Mouse (Mus musculus): ENCODE measurements around the gene Nrg3. TPM values are rescaled to one million over a fixed set of nuclear protein-coding genes. Genes with fewer than 3 reads are reported as not detected.
A peak's percentile ranks its signal among the peaks of the same experiment; 100 is the strongest.

Gene Nrg3
- total RNA-seq, 2 experiments from 2014 or later, result 59.2 to 60.6 TPM

DNA sequence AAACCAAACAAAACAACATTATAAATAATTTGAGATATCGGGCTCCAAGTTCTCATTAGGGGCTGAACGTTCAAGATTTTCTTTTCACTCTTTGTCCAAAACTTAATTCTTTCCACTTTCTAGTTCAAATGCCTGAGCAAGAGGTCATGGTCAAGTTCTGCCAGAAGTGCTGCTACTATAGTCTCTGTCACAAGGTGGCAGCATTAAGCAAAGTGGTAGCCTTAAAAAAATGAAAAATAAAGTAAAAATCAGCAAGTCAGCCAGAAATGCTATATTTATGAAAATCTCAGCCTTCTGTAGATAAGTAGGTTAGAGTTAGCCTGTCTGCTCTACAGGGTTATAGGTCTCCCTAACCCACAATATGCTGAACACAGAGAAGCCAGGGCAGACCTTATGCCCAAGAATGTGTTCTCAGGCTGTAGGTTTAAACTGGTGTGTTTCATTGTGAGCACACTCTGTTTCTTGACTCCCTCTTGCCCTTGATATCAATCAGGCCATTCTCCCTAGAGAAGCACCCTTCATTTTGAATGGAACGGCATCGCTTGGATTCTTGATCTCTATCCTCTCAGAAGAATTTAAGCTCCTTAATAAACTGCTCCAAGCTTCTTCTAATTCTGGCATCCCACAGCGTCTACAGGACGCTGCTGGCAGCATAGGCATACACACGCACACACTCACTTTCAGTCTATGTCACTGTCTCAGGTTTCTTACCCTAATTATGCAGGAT, 480.9 kb downstream of the Nrg3 start:
- DNase-seq (ENCODE audit: low spot score in 2 of 2), result peak; percentile 36 to 47

DNA sequence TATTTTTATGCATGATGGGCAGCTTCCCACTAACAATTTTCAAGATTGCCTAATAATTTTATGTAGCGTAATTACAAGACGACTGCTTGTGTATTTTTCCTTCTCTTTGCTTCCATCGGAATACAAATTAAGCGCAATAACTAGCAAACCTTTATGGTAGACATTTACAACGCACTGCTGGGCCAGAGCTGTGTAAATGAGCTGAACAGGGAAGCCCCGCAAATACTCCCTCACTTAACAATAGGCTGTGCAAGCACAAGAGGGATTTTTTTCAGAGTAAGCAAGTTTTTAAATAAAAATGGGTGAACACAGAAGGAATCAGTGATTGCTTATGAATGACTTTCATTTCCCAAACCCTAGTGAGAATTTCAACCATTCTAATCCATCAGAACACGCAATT, 513.5 kb downstream of the Nrg3 start:
- no peak for DNase-seq (ENCODE audit: low spot score in 2 of 2)

DNA sequence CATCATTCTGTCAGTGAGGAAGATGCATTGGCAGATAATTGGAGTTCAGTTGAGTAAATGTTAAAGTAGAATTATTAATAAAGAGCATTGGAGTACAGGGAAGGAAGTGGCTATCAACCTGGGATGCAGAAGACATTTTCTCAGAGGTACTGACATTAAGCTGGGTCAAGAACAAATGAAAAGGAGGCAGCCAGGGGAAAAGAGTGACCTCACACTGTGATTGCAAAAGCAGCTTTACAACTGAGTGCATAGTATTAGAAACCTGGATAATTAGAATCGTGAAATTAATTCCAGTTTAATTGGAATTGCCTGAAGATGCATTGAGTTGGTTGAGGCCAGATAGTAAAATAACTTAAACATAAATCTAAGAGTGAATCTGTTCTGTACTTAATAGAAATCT, 535.4 kb downstream of the Nrg3 start:
- no peak for DNase-seq (ENCODE audit: low spot score in 2 of 2)

DNA sequence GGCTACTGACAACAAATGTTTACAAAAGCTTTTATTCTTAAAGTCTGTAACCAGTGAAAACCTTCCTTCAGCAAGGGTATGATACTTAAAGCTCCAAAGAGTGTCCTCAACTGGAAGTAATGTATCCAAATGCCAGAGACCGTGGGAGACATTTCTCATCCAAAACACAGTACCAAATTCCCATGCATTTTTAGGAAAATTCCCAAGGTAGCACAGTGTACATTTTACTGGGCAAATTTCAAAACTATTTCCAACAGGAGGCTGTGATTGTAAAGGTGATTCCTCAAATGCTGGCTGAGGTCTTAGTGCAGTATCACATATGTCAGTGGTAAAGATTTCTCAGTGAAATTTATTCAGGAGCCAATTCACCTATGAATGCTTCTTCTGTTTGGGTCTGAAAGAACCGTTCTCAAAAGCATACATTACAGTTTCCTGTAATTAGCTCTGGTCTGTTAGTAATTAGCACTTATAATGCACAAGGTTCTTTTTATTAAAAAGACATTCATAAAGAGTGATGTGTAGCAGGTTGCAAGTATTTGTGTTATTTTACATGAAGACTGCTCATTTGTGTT, 536.3 kb downstream of the Nrg3 start:
- no peak for DNase-seq (ENCODE audit: low spot score in 2 of 2)

DNA sequence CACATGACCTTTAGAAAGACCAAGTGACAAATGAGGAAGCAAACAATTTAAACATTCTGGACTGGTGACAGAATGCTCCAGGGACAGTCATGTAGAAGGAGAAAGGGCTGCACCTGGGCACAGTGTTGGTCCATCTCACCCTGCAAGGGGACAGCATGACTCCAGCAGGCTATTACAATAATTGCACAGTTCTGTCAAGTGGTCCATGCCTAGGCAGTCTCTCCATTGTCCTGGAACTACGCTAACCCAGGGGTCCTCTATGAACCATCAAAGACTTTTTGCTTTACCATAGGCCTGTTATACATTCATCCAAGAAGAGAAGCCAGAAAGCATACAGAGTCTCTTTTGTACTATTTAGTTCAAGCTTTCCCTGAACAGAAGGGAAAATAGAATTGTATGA, 549.2 kb downstream of the Nrg3 start:
- DNase-seq (ENCODE audit: low spot score in 2 of 2), result no peak

DNA sequence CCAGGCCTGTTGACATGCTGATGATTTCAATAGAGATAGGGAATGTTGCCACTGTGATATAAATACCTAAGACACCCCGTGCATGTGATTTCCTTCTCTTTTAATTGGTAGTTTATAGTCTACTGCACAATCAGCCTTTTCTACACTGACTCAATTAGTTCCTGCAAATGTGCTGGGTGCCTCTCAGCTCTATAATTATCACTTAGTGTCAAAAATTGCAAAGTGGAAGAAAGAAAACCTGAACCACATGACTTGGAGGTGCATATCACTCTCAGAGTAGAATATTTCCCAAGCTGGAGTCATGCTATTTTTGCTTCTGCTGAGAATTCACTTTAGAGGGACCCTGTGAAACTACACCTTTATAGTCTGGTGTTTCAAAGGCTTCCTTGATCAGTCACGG, 552.1 kb downstream of the Nrg3 start:
- no peak for DNase-seq (ENCODE audit: low spot score in 2 of 2)

DNA sequence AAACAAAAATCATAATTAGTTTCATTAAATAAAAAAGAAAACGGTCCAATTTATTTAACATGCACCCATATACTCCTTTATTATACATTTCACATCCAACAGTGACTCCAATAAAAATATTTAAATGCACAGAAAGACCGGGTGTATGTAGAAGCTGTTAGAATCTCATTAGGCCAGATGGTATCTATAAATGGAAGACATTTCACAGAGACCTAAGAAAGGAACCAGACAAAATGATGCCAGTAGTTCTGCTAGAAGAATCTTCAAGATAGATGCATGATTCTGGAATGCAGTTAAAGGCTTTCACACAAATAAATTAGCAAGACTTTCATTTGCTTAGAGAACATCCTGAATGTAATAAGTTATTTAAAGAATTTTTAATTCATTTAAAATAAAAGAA, 602.3 kb downstream of the Nrg3 start:
- DNase-seq (ENCODE audit: low spot score in 2 of 2), result no peak

DNA sequence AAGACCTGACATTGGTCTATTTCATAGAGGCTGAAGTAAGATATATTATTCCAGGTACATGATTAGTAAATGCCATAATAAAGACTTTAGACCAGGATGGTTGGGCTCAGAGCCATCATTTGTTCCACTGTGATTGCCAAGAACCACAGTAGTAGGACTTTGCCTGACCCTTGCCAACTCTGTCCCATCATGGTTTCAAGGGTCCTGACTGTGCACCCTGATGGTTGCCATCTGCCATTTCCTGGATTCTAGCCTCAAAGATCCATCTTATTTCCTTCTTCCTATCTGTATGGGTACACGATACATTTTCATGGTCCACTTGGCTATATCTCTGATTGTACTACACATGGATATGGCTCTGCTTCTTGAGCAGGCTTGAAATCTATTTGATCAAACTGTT, 625.3 kb downstream of the Nrg3 start:
- no peak for DNase-seq (ENCODE audit: low spot score in 2 of 2)

DNA sequence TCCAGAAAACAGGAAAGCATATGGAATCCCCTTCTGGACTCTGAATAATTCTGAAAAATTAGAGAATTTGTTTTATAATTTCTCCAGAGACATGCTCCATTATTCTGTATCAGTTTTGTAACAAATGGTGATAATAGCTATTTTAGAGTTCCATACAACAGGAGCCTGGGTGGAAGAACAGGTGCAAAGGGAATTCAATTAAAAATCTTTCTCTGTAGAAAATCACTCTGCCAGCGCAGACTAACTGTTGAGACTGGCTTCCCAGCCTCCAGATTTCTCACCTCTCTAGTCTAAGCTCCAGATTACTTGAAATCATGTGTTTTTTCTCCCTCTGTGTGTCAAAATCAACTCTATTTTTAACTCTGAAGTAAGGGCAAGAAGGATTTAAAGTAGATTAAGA, 625.8 kb downstream of the Nrg3 start:
- peak in 1 of 2 experiments; percentile 17 for DNase-seq (ENCODE audit: low spot score in 2 of 2)

DNA sequence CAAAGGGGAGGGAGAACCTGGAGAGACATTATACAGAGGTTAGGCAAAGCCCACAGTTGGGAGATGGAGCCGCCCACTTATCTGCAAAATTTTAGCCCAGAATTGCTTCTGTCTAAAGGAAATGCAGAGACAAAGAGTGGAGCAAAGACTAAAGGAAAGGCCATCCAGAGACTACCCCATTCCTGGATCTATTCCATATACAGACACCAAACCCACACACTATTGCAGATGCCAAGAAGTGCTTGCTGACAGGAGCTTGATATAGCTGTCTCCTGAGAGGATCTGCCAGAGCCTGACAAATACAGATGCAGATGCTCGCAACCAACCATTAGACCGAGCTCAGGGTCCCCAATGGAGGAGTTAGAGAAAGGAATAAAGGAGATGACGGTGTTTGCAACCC, 637.9 kb downstream of the Nrg3 start:
- DNase-seq (ENCODE audit: low spot score in 2 of 2), result peak in 1 of 2 experiments; percentile 16

DNA sequence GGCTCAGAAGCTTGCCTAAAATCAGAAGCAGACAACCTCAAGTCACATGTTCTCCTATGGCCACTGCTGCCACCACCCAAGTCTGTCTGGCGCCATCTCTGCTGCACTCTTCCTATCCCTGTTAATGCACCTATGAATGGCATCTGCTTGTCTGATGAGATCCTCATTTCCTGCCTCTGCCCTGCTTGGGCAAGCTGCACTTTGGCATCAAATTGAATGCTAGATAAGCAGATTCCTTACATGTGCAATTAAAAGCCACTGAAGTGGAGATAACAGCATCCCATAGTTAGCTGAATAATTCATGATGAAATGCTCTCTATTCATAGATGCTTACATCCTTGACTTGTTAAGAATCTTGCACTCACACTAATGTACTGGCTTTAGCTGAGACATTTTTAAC, 648.0 kb downstream of the Nrg3 start:
- no peak for DNase-seq (ENCODE audit: low spot score in 2 of 2)

DNA sequence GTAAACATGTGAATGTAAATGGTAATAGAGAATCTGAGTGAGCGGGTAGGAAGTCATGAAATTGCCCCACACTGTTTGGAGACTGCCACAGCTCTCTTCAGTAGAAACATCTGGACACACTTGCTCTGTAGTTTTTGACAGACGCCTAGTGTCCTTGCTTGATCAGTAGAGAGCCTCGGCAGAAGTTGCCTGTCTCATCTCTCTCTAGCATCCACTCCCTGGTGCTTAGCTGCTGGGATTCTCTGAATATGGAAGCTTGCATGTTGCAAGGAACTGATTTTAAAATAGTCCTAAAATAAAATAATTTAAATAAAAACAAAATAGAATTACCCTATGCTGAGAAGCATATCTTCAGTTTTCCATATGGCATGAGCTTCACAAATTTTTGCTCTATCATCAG, 675.9 kb downstream of the Nrg3 start:
- DNase-seq (ENCODE audit: low spot score in 2 of 2), result no peak

DNA sequence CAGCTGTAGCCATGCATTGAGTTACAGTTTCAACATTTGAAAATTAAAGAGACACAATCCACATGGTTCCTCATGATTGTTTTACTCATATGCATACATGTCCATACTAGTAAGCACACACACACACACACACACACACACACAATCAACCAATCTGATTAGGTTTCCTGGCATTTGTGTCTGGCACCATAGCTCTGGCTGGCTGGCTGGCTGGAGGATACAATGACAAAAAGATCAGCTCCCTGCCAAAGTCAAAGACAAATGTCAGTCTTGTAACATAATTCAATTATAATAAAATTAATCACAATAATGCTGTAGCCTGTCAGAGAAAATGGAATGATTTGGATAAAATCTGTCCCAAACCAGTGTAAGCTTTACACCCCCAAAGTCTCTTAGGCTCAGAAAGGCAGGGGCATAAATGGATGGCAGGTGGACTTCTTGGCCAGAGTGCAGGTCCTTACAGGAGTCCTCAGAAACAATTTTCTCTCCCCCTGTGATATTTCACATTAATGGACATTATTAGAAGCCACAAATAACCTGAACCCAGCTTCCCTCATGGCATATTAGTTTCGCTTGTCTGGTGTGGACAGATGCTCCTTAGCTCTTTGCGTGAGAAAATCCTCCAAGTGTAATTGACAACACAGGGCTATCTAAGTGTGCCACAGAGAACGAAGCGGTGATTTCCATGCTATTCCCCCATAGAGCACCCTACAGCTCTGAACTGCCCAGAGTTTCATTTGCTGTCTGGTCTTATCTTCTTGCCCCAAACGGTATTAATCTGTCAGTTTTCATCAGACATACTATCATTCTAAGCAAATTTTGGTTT, 697.4 kb downstream of the Nrg3 start:
- no peak for DNase-seq (ENCODE audit: low spot score in 2 of 2)

DNA sequence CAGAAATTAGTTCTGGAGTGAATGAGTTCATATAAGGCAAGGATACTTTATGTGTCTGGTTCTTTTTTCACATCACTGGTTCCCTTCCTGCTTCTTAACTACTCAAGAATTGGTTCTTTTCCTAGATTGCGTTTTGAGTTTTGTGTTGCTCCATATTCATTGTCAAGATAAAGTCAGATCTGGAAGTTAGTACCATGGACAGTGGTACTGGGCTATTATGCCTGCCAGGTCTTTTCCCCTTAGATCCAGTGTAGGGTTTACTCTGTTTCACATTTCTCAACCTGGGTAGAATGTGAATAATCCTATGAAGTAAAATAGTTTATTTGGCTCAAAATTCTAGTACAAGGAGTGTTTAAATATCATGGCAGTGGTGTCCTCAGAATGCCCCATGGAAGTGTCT, 698.1 kb downstream of the Nrg3 start:
- no peak for DNase-seq (ENCODE audit: low spot score in 2 of 2)

DNA sequence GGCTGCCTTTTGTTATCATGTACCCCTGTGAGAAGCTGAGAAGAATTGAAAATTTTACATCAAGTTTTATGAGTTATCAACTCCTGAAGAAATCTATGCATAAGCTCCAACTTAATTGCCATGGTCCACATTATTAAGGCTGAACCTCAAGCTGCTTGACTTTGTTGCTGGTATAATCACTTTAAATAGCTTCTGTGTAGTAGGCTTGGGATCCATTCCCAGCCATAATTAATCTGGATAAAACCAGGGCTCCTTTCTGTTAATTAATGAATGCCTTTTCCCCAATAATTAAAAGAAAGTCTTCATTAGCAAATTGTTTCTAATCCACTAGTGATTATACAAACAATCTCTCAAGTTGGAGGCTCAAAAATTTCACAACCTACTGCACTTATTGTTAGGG, 742.4 kb downstream of the Nrg3 start:
- DNase-seq (ENCODE audit: low spot score in 2 of 2), result no peak

DNA sequence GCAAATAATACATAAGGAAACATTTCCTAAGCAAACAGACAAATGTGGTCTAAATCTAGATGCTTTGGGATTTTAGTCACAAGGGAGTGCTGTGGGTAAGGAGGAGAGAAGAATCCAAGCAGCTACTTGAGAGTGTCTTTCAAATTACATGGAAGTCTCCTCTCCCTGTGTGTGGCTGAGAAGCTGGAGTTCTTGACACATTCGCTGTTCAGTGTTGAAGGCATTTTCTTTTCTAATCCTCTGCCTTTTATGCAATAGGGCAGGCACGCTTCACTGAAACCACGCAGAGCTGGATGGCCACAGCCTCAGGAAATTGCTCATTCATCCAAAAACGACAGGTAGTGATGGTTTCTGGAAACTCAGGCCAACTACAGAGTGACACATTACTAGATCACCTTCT, 769.0 kb downstream of the Nrg3 start:
- DNase-seq (ENCODE audit: low spot score in 2 of 2), result no peak

DNA sequence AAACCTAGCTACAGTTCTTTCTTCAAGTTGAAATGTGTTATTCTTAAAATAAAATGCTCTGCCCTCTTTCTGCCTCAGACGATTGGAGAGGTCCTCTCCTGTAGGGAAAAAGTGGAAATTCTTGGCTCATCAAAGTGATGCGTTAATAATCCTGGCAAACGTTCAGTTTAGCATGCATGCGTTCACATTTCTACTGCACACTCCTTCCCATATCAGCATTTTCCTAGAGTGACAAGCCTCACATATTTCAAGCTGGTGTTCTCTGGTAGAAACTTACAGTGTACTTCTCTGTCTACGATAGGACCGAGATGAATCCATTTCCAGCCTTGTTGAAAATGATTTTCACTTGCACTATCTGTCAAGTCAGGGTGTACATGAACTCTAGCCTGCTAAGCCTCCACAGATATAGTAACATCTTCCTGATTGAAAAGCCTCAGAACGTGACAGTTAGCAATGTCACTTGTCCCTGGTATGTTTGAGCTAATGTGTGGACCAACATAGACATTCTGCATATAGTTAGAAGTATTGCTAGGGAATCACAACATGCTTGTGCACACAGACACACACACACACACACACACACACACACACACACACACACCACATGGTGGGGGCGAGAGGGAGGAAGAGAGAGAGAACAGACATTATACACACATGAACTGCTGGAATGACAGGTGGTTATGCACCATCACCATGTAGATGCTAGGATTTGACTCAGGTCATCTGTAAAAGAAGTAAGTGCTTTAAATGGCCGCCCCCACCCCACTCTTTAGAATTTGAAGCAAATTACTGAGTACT, 770.1 kb downstream of the Nrg3 start:
- DNase-seq (ENCODE audit: low spot score in 2 of 2), result no peak

DNA sequence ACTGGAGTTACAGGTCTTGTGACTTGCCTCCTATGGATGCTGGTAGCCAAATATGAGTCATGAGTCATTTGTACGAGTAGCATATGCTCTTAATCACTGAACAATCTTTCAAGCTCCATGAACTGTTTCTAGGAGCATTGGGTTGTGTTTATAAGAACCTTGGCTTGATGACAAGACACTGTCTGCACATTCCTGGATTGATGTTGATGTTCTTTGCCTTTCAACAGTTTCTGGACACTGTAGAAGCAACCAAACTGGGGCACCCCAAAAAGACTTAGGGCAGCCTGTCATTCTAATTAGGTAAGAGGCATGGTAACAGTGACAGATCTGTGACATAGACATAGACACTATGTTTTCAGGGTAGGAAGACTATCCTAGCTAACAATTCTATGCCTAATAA, 771.5 kb downstream of the Nrg3 start:
- no peak for DNase-seq (ENCODE audit: low spot score in 2 of 2)

DNA sequence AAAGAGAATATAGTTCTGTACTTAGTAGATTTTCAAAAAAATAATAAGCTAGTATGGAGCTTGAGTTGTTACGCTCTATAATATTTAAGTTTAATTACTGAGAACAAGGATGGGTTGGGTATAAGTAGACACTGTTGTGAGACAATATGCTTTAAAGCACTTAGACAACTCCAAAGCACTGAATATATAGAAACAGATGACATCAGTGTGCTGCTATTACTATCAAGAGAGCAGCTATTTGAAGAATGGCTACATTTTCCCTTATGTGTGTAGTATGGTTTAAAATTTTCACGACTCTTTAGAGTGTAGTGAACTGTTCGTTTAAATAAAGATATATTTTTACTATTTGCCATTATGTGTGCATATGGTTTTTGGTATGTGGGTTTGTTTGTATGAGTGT, 771.9 kb downstream of the Nrg3 start:
- no peak for DNase-seq (ENCODE audit: low spot score in 2 of 2)

DNA sequence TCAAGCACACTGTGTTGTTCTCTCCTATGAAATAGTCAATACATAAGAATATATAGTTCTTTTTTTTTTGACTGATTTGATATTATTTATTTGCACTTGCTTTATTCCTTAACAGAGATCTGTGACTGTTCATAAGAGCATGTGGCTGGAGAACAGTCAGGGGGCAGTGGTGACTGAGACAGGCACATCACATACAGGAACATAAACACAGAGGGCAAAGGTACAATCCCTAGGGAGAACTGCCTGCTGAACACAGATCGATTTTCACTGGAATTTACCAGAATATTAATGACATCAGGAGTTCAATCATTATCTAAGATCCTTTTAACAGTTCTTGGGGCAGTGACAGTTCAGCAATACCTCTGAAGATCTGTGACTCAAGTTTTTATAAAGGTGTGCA, 812.9 kb downstream of the Nrg3 start:
- DNase-seq (ENCODE audit: low spot score in 2 of 2), result no peak

DNA sequence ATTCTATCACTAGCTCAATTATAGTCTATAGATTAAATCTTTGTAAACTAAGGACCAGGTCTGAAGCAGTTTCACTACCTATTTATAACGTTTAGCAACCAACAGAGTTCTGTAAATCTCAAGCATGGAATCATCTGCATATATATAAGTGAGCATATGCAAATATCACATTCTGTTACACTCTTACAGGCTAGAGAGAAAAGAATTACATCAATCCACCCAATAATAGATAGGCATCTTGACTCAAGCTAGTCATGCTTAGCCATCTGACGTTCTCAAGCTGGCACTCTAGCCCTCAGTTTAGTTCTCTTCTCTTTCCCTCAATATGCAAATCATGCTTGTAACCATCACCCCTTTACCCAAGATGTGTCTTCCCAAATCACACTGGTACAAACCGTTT, 835.8 kb downstream of the Nrg3 start:
- no peak for DNase-seq (ENCODE audit: low spot score in 2 of 2)

DNA sequence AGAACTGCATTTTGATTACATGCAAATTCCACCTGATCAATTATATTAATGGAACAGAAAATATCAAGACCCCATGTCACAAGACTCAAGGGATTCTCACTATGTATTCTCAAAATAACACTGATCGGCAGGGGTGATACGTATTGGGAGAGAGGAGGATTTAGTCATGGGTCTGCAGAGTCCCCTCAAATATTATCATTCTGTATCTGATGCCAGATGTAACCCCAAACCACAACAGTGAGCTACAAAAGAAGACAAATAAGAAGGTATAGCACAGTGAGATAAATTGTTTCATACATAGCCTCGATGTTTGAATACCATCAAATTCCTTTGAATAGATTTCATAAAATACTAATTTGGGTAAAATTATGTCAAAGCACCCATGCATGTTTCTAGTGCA, 842.8 kb downstream of the Nrg3 start:
- DNase-seq (ENCODE audit: low spot score in 2 of 2), result no peak
